Mouse (Mus musculus): Measurements from ENCODE around the gene Selplg.

- TF ChIP-seq CTCF (IDR thresholded peaks at IDR 0.05; ENCODE audit: low read depth) (no peak), EP300 (IDR thresholded peaks at IDR 0.05; ENCODE audit: low read depth) (no peak)
These were observed 35.9 kb downstream of the Selplg start for GRCm38 (mm10) chr5:113796401-113797148.
